Mouse (Mus musculus) lung, postnatal 0 days (tissue): Measurements from ENCODE around the gene Gtpbp6. TPM values are rescaled to one million over a fixed set of nuclear protein-coding genes. Genes with fewer than 3 reads are reported as not detected.

Experiments
- ATAC-seq: fragments of 200-750 bp; cut with Nextera tagmentation; 2 replicates; pipeline ENCODE4 v1.8.0; 2017; ENCODE audit warnings: moderate library complexity
- DNase-seq: peaks from one replicate; pipeline ENCODE4 v3.0.0-alpha.2; 2016; ENCODE audit warnings: low spot score
- H3K27ac ChIP-seq: fragments of 300-500 bp; sonication (generic); 2 replicates; pipeline ENCODE4 v1.5.1; 2014; ENCODE audit warnings: antibody characterized with exemption, mild to moderate bottlenecking, low read length, mixed read lengths
- H3K27me3 ChIP-seq: fragments of 300-500 bp; sonication (generic); replicated peaks from 2 replicates; pipeline ENCODE4 v1.6.1; 2014; ENCODE audit warnings: low read length, mixed read lengths; ENCODE audit not compliant: insufficient read depth
- H3K36me3 ChIP-seq: fragments of 300-500 bp; sonication (generic); 2 replicates; pipeline ENCODE4 v1.6.1; 2014; ENCODE audit warnings: low read length, mixed read lengths; ENCODE audit not compliant: insufficient read depth
- H3K4me1 ChIP-seq: fragments of 300-500 bp; sonication (generic); 2 replicates; pipeline ENCODE4 v1.6.1; 2014; ENCODE audit warnings: antibody characterized with exemption, low read depth, low read length, mixed read lengths; ENCODE audit not compliant: insufficient read depth
- H3K4me2 ChIP-seq: fragments of 300-500 bp; sonication (generic); replicated peaks from 2 replicates; pipeline ENCODE4 v1.6.1; 2014; ENCODE audit warnings: low read depth, mild to moderate bottlenecking, low read length, moderate library complexity, mixed read lengths
- H3K4me3 ChIP-seq: fragments of 300-500 bp; sonication (generic); 2 replicates; pipeline ENCODE4 v1.5.1; 2014; ENCODE audit warnings: low read depth, low read length
- H3K9ac ChIP-seq: fragments of 300-500 bp; sonication (generic); replicated peaks from 2 replicates; pipeline ENCODE4 v1.6.1; 2014; ENCODE audit warnings: low read depth, mild to moderate bottlenecking
- H3K9me3 ChIP-seq: fragments of 300-500 bp; sonication (generic); 2 replicates; pipeline ENCODE4 v1.6.1; 2016; ENCODE audit warnings: low read length, mixed read lengths
- CTCF ChIP-seq: IDR thresholded peaks from 2 replicates; pipeline ENCODE4 v1.5.1; 2016; ENCODE audit warnings: antibody characterized with exemption, mild to moderate bottlenecking
- EP300 ChIP-seq: IDR thresholded peaks from 2 replicates; pipeline ENCODE4 v1.6.1; 2016; ENCODE audit warnings: antibody characterized with exemption, mild to moderate bottlenecking, control low read depth
- WGBS: fragments of 180-500 bp; shearing (Covaris S2); extraction: QIAGEN DNeasy Blood & Tissue Kit; methylation state at CpG from one replicate; pipeline ENCODE4 v1.1.7; 2014; 5-methylcytosine and 5-hydroxymethylcytosine counted together
- polyA plus RNA-seq: library from polyadenylated mRNA; unstranded; fragments of >200 nt; fragmentation: Nextera tagmentation; extraction: Ambion mirVana; gene quantifications from 2 replicates; pipeline ENCODE4 v1.2.1, GENCODE M21; 2015

Gtpbp6 gene
- polyA plus RNA-seq: 26.3 and 30.9 TPM in 2 replicates

- H3K9ac ChIP-seq: peak within 1 kb of the TSS; percentile 74
Observed at GRCm38 (mm10) chr5:110107581-110108304, at the start of gene Gtpbp6. Gene Gtpbp6 (minus strand): TSS chr5:110108197.

GRCm38 (mm10) chr5:110143007-110143406 is 35.0 kb upstream of the Gtpbp6 start:
- DNase-seq (peak; percentile 30), ATAC-seq (no peak)
- no peak overlapping the region for H3K4me3 ChIP-seq
- no peak overlapping the region for H3K4me2 ChIP-seq
- H3K4me1 ChIP-seq: no peaks in the 10 kb centered on the region
- no peaks in the 10 kb centered on the region for H3K9me3 ChIP-seq
- no peaks in the 10 kb centered on the region for H3K27me3 ChIP-seq
- no peak overlapping the region for H3K27ac ChIP-seq
- 87% methylated on average over 5 of the region's 5 CpGs for WGBS
- peaks cover 34% of the 10 kb centered on the region; the same call in 1 of the 2 replicates for H3K36me3 ChIP-seq
- peak; percentile 64 for TF ChIP-seq CTCF
- no peak for TF ChIP-seq EP300
- H3K9ac ChIP-seq: no peak overlapping the region

More at GRCm38 (mm10) chr5:110107581-110108304, at the start of gene Gtpbp6:
- Histone ChIP-seq H3K36me3 (peaks cover 20% of the 10 kb centered on the region), H3K4me2 (peak within 1 kb of the TSS; percentile 61), H3K4me1 (peaks cover 6% of the 10 kb centered on the region), H3K9me3 (no peaks in the 10 kb centered on the region), H3K27me3 (no peaks in the 10 kb centered on the region), H3K4me3 (peak within 1 kb of the TSS; percentile 78), H3K27ac (peak within 1 kb of the TSS; percentile 96)
- TF ChIP-seq CTCF (no peak), EP300 (peak; percentile 88)
- DNase-seq (peak; percentile 99), ATAC-seq (peak; percentile 91)
- WGBS: under 1% methylated on average over 66 of the region's 71 CpGs

GRCm38 (mm10) chr5:110142309-110142708 is 34.3 kb upstream of the Gtpbp6 start:
- Histone ChIP-seq H3K9me3 (no peaks in the 10 kb centered on the region), H3K4me1 (peaks cover under 1% of the 10 kb centered on the region; the same call in 1 of the 2 replicates), H3K9ac (no peak overlapping the region), H3K27ac (no peak overlapping the region), H3K36me3 (peaks cover 34% of the 10 kb centered on the region; the same call in 1 of the 2 replicates), H3K27me3 (no peaks in the 10 kb centered on the region), H3K4me3 (no peak overlapping the region), H3K4me2 (no peak overlapping the region)
- ATAC-seq: peak; percentile 72
- peak; percentile 12; the same call in 1 of the 2 replicates for TF ChIP-seq CTCF
- TF ChIP-seq EP300: no peak
- WGBS: 55% methylated on average over 2 of the region's 2 CpGs
- DNase-seq: peak; percentile 67

GRCm38 (mm10) chr5:110140424-110140823 is 32.4 kb upstream of the Gtpbp6 start:
- H3K4me2 ChIP-seq: no peak overlapping the region
- H3K9ac ChIP-seq: no peak overlapping the region
- no peak for DNase-seq
- ATAC-seq: no peak
- no peak overlapping the region for H3K4me3 ChIP-seq
- H3K4me1 ChIP-seq: peaks cover 9% of the 10 kb centered on the region
- H3K9me3 ChIP-seq: no peaks in the 10 kb centered on the region
- WGBS: 82% methylated on average over 7 of the region's 7 CpGs
- H3K27ac ChIP-seq: no peak overlapping the region
- H3K27me3 ChIP-seq: no peaks in the 10 kb centered on the region
- H3K36me3 ChIP-seq: peaks cover 22% of the 10 kb centered on the region; the same call in 1 of the 2 replicates
- TF ChIP-seq EP300 (no peak), CTCF (no peak)

- TF ChIP-seq EP300 (no peak), CTCF (no peak)
- WGBS: 93% methylated on average over 3 of the region's 3 CpGs
Observed at GRCm38 (mm10) chr5:110139325-110139724, 31.3 kb upstream of the Gtpbp6 start.

GRCm38 (mm10) chr5:110137816-110138215 is 29.8 kb upstream of the Gtpbp6 start:
- H3K27ac ChIP-seq: no peak overlapping the region
- H3K9ac ChIP-seq: no peak overlapping the region
- WGBS: 100% methylated on average over 3 of the region's 3 CpGs
- TF ChIP-seq EP300 (no peak), CTCF (no peak)
- 0 out of 2 replicates have a peak, but pooled peaks cover 7% of the 10 kb centered on the region for H3K36me3 ChIP-seq
- no peaks in the 10 kb centered on the region for H3K9me3 ChIP-seq
- ATAC-seq (no peak), DNase-seq (no peak)
- no peak overlapping the region for H3K4me3 ChIP-seq
- H3K27me3 ChIP-seq: no peaks in the 10 kb centered on the region
- no peak overlapping the region for H3K4me2 ChIP-seq
- peaks cover 9% of the 10 kb centered on the region for H3K4me1 ChIP-seq

More at GRCm38 (mm10) chr5:110139325-110139724, 31.3 kb upstream of the Gtpbp6 start:
- Histone ChIP-seq H3K9me3 (no peaks in the 10 kb centered on the region), H3K27ac (no peak overlapping the region), H3K9ac (no peak overlapping the region), H3K4me1 (peaks cover 9% of the 10 kb centered on the region), H3K36me3 (peaks cover 13% of the 10 kb centered on the region; the same call in 1 of the 2 replicates), H3K4me3 (no peak overlapping the region), H3K27me3 (no peaks in the 10 kb centered on the region), H3K4me2 (no peak overlapping the region)
- no peak for DNase-seq
- no peak for ATAC-seq
